ENCODE assay signal across 27 mouse cellular contexts in the genomic region with DNA sequence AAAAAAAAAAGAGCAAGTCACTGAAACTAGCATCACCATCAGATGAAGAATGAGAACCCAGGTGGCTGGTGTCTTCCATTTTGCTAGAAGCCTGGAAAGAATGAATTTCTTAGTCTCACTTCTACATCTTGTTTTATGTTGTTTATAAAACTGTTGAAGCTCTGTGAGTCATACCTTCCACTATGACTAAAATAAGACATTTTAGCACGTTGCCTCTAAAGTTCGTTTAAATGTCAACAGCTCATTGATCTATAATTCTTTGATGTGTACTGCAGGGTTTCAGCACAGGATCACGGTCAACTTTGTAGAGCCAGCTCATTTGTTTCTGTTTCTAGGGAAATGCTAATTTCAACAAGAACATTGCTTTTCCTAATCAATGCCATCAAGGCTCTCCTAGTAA.
DNase-seq lines count a peak whose midpoint lies in the region; ATAC-seq and TF ChIP-seq lines count a peak whose summit lies in the region.
"Had no signal": no experiment of that assay in that cellular context is flagged by ENCODE, and none has a peak within 500 bp of the region (broad histone marks: within the 10 kb centered on the region; RNA-seq: fewer than 3 reads in every experiment).

No protein-coding gene starts in this region.

- peak; percentile 51 for DNase-seq in liver, adult 2 months (ENCODE audit: extremely low read depth, low read depth, low spot score)
- DNase-seq in liver = no peak
- DNase-seq in NIH3T3 (ENCODE audit: low read depth) = peak; percentile 36
- DNase-seq in induced T-regulatory cell, adult 2 months (ENCODE audit: low read depth) = peak; percentile 60
- DNase-seq in right cerebral cortex, postnatal 14 days = no peak
- no peak for DNase-seq in cerebellum, postnatal 36 days
- DNase-seq: cerebellum, adult 11 months; cerebellum, adult 9-10 months; embryo, embryonic 11 days; forebrain, postnatal 0 days; heart, adult 2 months; heart, postnatal 4 days; kidney, adult 11 months; kidney, postnatal 36 days; lung, postnatal 4 days; thymus, postnatal 25 days had no signal

- no peak for TF ChIP-seq POLR2A in liver, adult 2 months (IDR thresholded peaks at IDR 0.05; ENCODE audit: extremely low read depth, insufficient read depth, low read length)

- no peaks in the 10 kb centered on the region for H3K36me3 ChIP-seq in liver, adult 2 months (ENCODE audit: control insufficient read depth, insufficient read depth, low read length)
- no peaks in the 10 kb centered on the region for H3K36me3 ChIP-seq in forebrain, embryonic 12.5 days (replicated peaks)
- H3K36me3 ChIP-seq: embryonic facial prominence, embryonic 12.5 days; G1E; heart, embryonic 12.5 days; hindbrain, embryonic 13.5 days; lung, embryonic 15.5 days; midbrain, embryonic 12.5 days; stomach, embryonic 15.5 days had no signal

- TF ChIP-seq CTCF in liver, adult 2 months (IDR thresholded peaks at IDR 0.05; ENCODE audit: low read depth, low read length) = no peak

- no peak overlapping the region for H3K9ac ChIP-seq in liver, adult 2 months (ENCODE audit: low read depth, low read length)
- H3K9ac ChIP-seq in forebrain, embryonic 12.5 days = no peak overlapping the region
- H3K9ac ChIP-seq: embryonic facial prominence, embryonic 12.5 days; forebrain, postnatal 0 days; heart, embryonic 12.5 days; hindbrain, embryonic 13.5 days; lung, embryonic 15.5 days; midbrain, embryonic 12.5 days; stomach, embryonic 15.5 days had no signal

- no peak overlapping the region for H3K27ac ChIP-seq in liver, adult 2 months (replicated peaks; ENCODE audit: insufficient read depth, low read depth, low read length)
- no peak overlapping the region for H3K27ac ChIP-seq in forebrain, embryonic 12.5 days
- H3K27ac ChIP-seq: embryonic facial prominence, embryonic 12.5 days; heart, adult 2 months; hindbrain, embryonic 13.5 days; lung, embryonic 15.5 days; midbrain, embryonic 12.5 days; stomach, embryonic 15.5 days had no signal

- no peaks in the 10 kb centered on the region for H3K27me3 ChIP-seq in liver, adult 2 months (ENCODE audit: control insufficient read depth, insufficient read depth, low read length)
- no peaks in the 10 kb centered on the region for H3K27me3 ChIP-seq in forebrain, embryonic 12.5 days
- H3K27me3 ChIP-seq: embryonic facial prominence, embryonic 12.5 days; heart, embryonic 12.5 days; hindbrain, embryonic 13.5 days; lung, embryonic 15.5 days; megakaryocyte, embryonic 14.5 days; midbrain, embryonic 12.5 days; Patski; stomach, embryonic 15.5 days had no signal

- H3K4me3 ChIP-seq in liver, adult 2 months (ENCODE audit: insufficient read depth, low read depth, low read length) = no peak overlapping the region
- no peak overlapping the region for H3K4me3 ChIP-seq in forebrain, embryonic 12.5 days (replicated peaks)
- H3K4me3 ChIP-seq: embryonic facial prominence, embryonic 12.5 days; heart, adult 2 months; heart, embryonic 12.5 days; hindbrain, embryonic 13.5 days; lung, embryonic 15.5 days; megakaryocyte, embryonic 14.5 days; midbrain, embryonic 12.5 days; stomach, embryonic 15.5 days had no signal

- 26% methylated on average over 3 of the region's 3 CpGs for WGBS in liver, adult 2 months
- 84% methylated on average over 3 of the region's 3 CpGs for WGBS in forebrain, embryonic 12.5 days

- H3K4me1 ChIP-seq in liver, adult 2 months (ENCODE audit: control insufficient read depth, insufficient read depth, low read length) = peaks cover 5% of the 10 kb centered on the region; the same call in 1 of the 2 replicates
- H3K4me1 ChIP-seq in forebrain, embryonic 12.5 days = no peaks in the 10 kb centered on the region
- H3K4me1 ChIP-seq: embryonic facial prominence, embryonic 12.5 days; heart, embryonic 12.5 days; hindbrain, embryonic 13.5 days; lung, embryonic 15.5 days; megakaryocyte, embryonic 14.5 days; midbrain, embryonic 12.5 days; stomach, embryonic 15.5 days had no signal

- H3K79me2 ChIP-seq in liver, adult 2 months (ENCODE audit: control insufficient read depth, insufficient read depth, low read length) = no peaks in the 10 kb centered on the region

- ATAC-seq in forebrain, embryonic 12.5 days (ENCODE audit: low FRiP score) = no peak
- ATAC-seq: forebrain, postnatal 0 days; Patski had no signal

- no peaks in the 10 kb centered on the region for H3K9me3 ChIP-seq in forebrain, embryonic 12.5 days
- H3K9me3 ChIP-seq: embryonic facial prominence, embryonic 12.5 days; G1E; heart, embryonic 12.5 days; hindbrain, embryonic 13.5 days; lung, embryonic 15.5 days; megakaryocyte, embryonic 14.5 days; midbrain, embryonic 12.5 days; stomach, embryonic 15.5 days had no signal

- no peak overlapping the region for H3K4me2 ChIP-seq in forebrain, embryonic 12.5 days
- H3K4me2 ChIP-seq: embryonic facial prominence, embryonic 12.5 days; heart, embryonic 12.5 days; hindbrain, embryonic 13.5 days; liver, embryonic 11.5 days; lung, embryonic 15.5 days; midbrain, embryonic 12.5 days; stomach, embryonic 15.5 days had no signal

Comparison
In these comparisons a context has a peak if more than half of its experiments do, and no peak if none do; other contexts are left out.
1. DNase-seq: peak in liver, adult 2 months (single experiment), NIH3T3 (single experiment) and induced T-regulatory cell, adult 2 months (single experiment); none in liver (single experiment), right cerebral cortex, postnatal 14 days (single experiment) and cerebellum, postnatal 36 days (0 of 2).